Mouse (Mus musculus) hindbrain, embryonic 12.5 days (tissue): Measurements from ENCODE around the gene Csrp1. TPM values are rescaled to one million over a fixed set of nuclear protein-coding genes. Genes with fewer than 3 reads are reported as not detected.

Experiments
- ATAC-seq: fragments of 200-750 bp; cut with Nextera tagmentation; 2 replicates; pipeline ENCODE4 v1.8.0; 2017; ENCODE audit warnings: moderate TSS enrichment; ENCODE audit not compliant: low FRiP score
- H3K27ac ChIP-seq: fragments of 300-500 bp; sonication (generic); 2 replicates; pipeline ENCODE4 v1.5.1; 2016; ENCODE audit warnings: mild to moderate bottlenecking
- H3K27me3 ChIP-seq: fragments of 300-500 bp; sonication (generic); 2 replicates; pipeline ENCODE4 v1.6.1; 2016; ENCODE audit warnings: mild to moderate bottlenecking
- H3K36me3 ChIP-seq: fragments of 300-500 bp; sonication (generic); 2 replicates; pipeline ENCODE4 v1.6.1; 2016; ENCODE audit warnings: mild to moderate bottlenecking
- H3K4me1 ChIP-seq: fragments of 300-500 bp; sonication (generic); 2 replicates; pipeline ENCODE4 v1.6.1; 2016
- H3K4me2 ChIP-seq: fragments of 300-500 bp; sonication (generic); replicated peaks from 2 replicates; pipeline ENCODE4 v1.6.1; 2016; ENCODE audit warnings: mild to moderate bottlenecking
- H3K4me3 ChIP-seq: fragments of 300-500 bp; sonication (generic); 2 replicates; pipeline ENCODE4 v1.5.1; 2016; ENCODE audit warnings: mild to moderate bottlenecking
- H3K9ac ChIP-seq: fragments of 300-500 bp; sonication (generic); 2 replicates; pipeline ENCODE4 v1.6.1; 2016; ENCODE audit warnings: mild to moderate bottlenecking, moderate library complexity
- H3K9me3 ChIP-seq: fragments of 300-500 bp; sonication (generic); replicated peaks from 2 replicates; pipeline ENCODE4 v1.6.1; 2016; ENCODE audit warnings: mild to moderate bottlenecking
- WGBS: fragments of 180-500 bp; shearing (Covaris S2); methylation state at CpG from one replicate; pipeline ENCODE4 v1.1.7; 2016; 5-methylcytosine and 5-hydroxymethylcytosine counted together
- polyA plus RNA-seq: library from polyadenylated mRNA; unstranded; fragments of >200 nt; fragmentation: Nextera tagmentation; extraction: Ambion mirVana; gene quantifications from 2 replicates; pipeline ENCODE4 v1.2.1, GENCODE M21; 2016

The Csrp1 gene
- polyA plus RNA-seq, 1 experiment from 2014 or later: 47.7 TPM

DNA sequence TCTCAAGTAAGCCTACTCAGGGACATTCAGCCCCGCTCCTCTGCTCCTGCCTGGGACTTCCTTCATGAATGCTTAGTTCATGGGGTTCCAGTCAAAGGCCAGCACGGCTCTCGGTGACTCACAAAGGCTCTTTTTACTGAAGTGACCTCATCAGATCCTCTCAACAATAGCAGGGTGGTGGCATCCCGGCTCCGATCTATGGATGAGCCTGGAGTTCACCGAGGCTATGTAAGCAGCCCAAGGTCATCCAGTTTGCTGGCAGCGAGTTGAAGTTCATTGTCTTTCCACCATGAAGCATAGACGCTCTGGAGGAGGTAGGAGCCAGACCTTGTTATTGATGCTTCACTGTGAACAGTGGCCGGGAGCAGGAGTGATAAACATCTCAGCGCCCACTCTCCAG, 63.0 kb downstream of the Csrp1 start:
- H3K9me3 ChIP-seq: no peaks in the 10 kb centered on the region
- ATAC-seq: no peak
- no peaks in the 10 kb centered on the region for H3K36me3 ChIP-seq
- no peak overlapping the region for H3K4me2 ChIP-seq
- no peak overlapping the region for H3K9ac ChIP-seq
- 22% methylated on average over 10 of the region's 10 CpGs for WGBS
- H3K27ac ChIP-seq: no peak overlapping the region
- no peak overlapping the region for H3K4me3 ChIP-seq
- H3K4me1 ChIP-seq: peaks cover 28% of the 10 kb centered on the region
- H3K27me3 ChIP-seq: peaks cover 7% of the 10 kb centered on the region; the same call in 1 of the 2 replicates

DNA sequence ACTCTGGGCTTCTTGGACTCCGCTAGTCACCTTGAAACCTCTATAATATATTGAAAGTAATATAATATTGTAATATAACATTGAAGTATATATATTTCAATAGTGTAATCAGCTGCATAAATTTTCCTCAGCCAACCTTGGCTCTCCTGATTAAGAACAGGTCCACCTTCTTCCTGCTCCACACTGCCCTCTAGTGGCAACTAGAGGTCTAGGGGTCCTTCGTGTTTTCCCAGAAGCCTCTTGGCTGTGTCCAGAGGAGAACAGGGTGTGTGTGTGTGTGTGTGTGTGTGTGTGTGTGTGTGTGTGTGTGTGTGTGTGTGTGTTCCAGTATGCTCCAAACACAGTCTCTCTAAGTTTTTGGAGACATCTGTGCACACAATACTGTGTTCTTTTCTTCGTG, 67.9 kb downstream of the Csrp1 start:
- Histone ChIP-seq H3K9ac (no peak overlapping the region), H3K27ac (no peak overlapping the region), H3K4me1 (peaks cover 9% of the 10 kb centered on the region; the same call in 1 of the 2 replicates), H3K36me3 (no peaks in the 10 kb centered on the region), H3K9me3 (no peaks in the 10 kb centered on the region), H3K4me3 (no peak overlapping the region), H3K4me2 (no peak overlapping the region), H3K27me3 (peaks cover 13% of the 10 kb centered on the region; the same call in 1 of the 2 replicates)
- ATAC-seq: no peak
- WGBS: 52% methylated on average over 3 of the region's 3 CpGs

GRCm38 (mm10) chr1:135788708-135789107, 68.8 kb downstream of the Csrp1 start:
- no peak for ATAC-seq
- Histone ChIP-seq H3K4me1 (peaks cover 9% of the 10 kb centered on the region), H3K27me3 (peaks cover 21% of the 10 kb centered on the region), H3K36me3 (no peaks in the 10 kb centered on the region), H3K4me3 (no peak overlapping the region), H3K27ac (no peak overlapping the region), H3K9me3 (no peaks in the 10 kb centered on the region), H3K4me2 (no peak overlapping the region), H3K9ac (no peak overlapping the region)
- WGBS: 42% methylated on average over 10 of the region's 10 CpGs

- Histone ChIP-seq H3K9ac (no peak overlapping the region), H3K4me1 (peaks cover 20% of the 10 kb centered on the region), H3K9me3 (no peaks in the 10 kb centered on the region), H3K27me3 (peaks cover 23% of the 10 kb centered on the region), H3K4me3 (no peak overlapping the region), H3K4me2 (no peak overlapping the region), H3K36me3 (no peaks in the 10 kb centered on the region), H3K27ac (no peak overlapping the region)
- ATAC-seq: no peak
- 20% methylated on average over 5 of the region's 5 CpGs for WGBS
Observed at GRCm38 (mm10) chr1:135789815-135790214, 70.0 kb downstream of the Csrp1 start.

- H3K4me1 ChIP-seq: peaks cover 21% of the 10 kb centered on the region
- WGBS: 61% methylated on average over 13 of the region's 13 CpGs
- ATAC-seq: no peak
- H3K4me3 ChIP-seq: no peak overlapping the region
- H3K27me3 ChIP-seq: peaks cover 35% of the 10 kb centered on the region
- no peaks in the 10 kb centered on the region for H3K36me3 ChIP-seq
- no peak overlapping the region for H3K27ac ChIP-seq
- no peaks in the 10 kb centered on the region for H3K9me3 ChIP-seq
- no peak overlapping the region for H3K9ac ChIP-seq
- no peak overlapping the region for H3K4me2 ChIP-seq
Observed at GRCm38 (mm10) chr1:135792143-135792939, 72.5 kb downstream of the Csrp1 start.

- H3K9me3 ChIP-seq: no peaks in the 10 kb centered on the region
- peaks cover 20% of the 10 kb centered on the region for H3K4me1 ChIP-seq
- no peaks in the 10 kb centered on the region for H3K36me3 ChIP-seq
- 19% methylated on average over 27 of the region's 27 CpGs for WGBS
- peaks cover 35% of the 10 kb centered on the region for H3K27me3 ChIP-seq
- no peak overlapping the region for H3K27ac ChIP-seq
- H3K4me2 ChIP-seq: peak overlapping the region; percentile 42
- H3K4me3 ChIP-seq: 0 out of 2 replicates have a peak overlapping the region, but pooled peaks have one; percentile 4
- no peak for ATAC-seq
- no peak overlapping the region for H3K9ac ChIP-seq
Observed at GRCm38 (mm10) chr1:135793370-135794215, 73.7 kb downstream of the Csrp1 start.

DNA sequence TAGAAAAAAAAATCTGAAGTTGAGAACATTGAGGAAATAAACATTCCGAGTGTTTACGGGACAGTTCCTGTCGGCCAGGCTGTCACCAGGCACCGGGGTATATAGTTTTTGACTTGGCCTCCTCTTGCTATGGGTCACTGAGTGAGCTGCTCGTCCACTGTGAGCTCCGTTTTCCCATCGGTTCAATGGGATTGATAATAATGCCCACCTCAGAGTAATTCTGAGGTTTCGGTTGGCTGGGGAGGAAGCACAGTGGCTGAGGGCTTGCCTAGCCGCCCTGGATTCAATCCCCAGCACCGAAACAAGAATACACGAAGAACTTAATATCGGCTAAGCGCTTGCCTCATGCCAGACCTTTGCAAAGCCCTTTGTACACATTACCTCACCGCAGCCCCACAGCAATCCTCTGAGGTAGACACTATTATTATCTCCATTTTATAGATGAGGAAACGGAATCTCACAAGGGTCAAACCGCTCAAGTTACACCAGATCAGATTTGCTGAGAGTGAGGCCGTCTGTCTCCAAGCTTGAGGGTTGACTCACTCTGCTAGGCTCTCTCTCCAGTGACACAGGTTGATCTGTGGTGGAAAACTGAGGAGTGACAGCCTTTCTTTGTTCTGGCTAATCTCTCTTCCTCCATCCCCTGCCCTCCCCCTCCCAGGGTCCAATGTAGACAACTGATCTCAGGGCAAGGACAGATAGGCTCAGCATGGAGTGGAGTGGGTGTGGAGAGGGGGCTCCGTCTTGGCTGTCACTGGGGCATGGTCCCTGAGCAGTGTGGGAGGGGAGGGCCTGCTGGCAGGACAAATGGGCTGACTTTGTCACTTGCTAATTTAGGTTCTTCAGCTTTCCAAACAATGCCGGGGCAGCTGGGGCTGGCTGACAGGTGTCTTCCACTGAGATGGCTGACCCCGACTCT, 74.6 kb downstream of the Csrp1 start:
- H3K4me1 ChIP-seq: peaks cover 18% of the 10 kb centered on the region
- peak overlapping the region; percentile 42 for H3K4me2 ChIP-seq
- 39% methylated on average over 20 of the region's 20 CpGs for WGBS
- peaks cover 35% of the 10 kb centered on the region for H3K27me3 ChIP-seq
- H3K27ac ChIP-seq: no peak overlapping the region
- no peaks in the 10 kb centered on the region for H3K36me3 ChIP-seq
- no peak overlapping the region for H3K4me3 ChIP-seq
- no peak overlapping the region for H3K9ac ChIP-seq
- no peak; the same call in 1 of the 2 replicates for ATAC-seq
- H3K9me3 ChIP-seq: no peaks in the 10 kb centered on the region

- WGBS: 83% methylated on average over 1 of the region's 1 CpGs
Observed at GRCm38 (mm10) chr1:135798492-135798891, 78.6 kb downstream of the Csrp1 start.

DNA sequence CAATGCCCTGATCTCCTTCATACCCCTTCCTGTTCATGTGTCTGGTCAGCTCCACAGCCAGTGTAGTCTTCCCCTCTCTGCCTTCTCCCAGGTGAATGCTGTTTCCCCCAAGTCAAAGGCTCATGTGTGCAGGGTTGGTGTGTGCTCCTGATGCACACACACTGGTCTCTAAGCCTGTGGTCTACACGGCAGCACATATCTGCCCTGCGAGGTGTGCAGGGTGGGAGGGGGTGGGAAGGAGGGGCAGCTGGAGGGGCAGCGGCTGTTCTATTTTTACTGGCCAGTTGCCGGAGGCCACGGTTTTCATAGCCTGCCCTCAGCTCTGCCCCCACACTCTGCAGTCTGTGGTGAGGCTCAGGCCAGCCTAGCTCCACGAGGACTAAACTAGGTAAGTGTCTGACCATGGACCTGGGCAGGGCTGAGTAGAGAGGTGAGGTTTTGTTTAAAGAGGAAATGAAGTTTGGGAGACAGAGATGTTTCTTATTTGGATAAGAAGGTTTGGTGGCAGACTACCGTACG, 79.3 kb downstream of the Csrp1 start:
- H3K36me3 ChIP-seq: no peaks in the 10 kb centered on the region
- H3K4me2 ChIP-seq: no peak overlapping the region
- no peak overlapping the region for H3K27ac ChIP-seq
- peaks cover 19% of the 10 kb centered on the region for H3K27me3 ChIP-seq
- H3K4me1 ChIP-seq: peaks cover 22% of the 10 kb centered on the region
- no peaks in the 10 kb centered on the region for H3K9me3 ChIP-seq
- WGBS: 74% methylated on average over 8 of the region's 8 CpGs
- H3K4me3 ChIP-seq: no peak overlapping the region
- ATAC-seq: no peak
- H3K9ac ChIP-seq: no peak overlapping the region

More at GRCm38 (mm10) chr1:135798492-135798891, 78.6 kb downstream of the Csrp1 start:
- H3K4me1 ChIP-seq: peaks cover 29% of the 10 kb centered on the region
- H3K4me2 ChIP-seq: no peak overlapping the region
- H3K9ac ChIP-seq: no peak overlapping the region
- H3K9me3 ChIP-seq: no peaks in the 10 kb centered on the region
- ATAC-seq: no peak
- no peaks in the 10 kb centered on the region for H3K36me3 ChIP-seq
- H3K27me3 ChIP-seq: peaks cover 16% of the 10 kb centered on the region
- H3K27ac ChIP-seq: no peak overlapping the region
- no peak overlapping the region for H3K4me3 ChIP-seq

GRCm38 (mm10) chr1:135800192-135800950, 80.5 kb downstream of the Csrp1 start:
- ATAC-seq: peak; percentile 64
- peaks cover 13% of the 10 kb centered on the region for H3K27me3 ChIP-seq
- no peaks in the 10 kb centered on the region for H3K36me3 ChIP-seq
- H3K4me3 ChIP-seq: no peak overlapping the region
- no peak overlapping the region for H3K27ac ChIP-seq
- no peak overlapping the region for H3K4me2 ChIP-seq
- peaks cover 14% of the 10 kb centered on the region for H3K4me1 ChIP-seq
- 45% methylated on average over 8 of the region's 8 CpGs for WGBS
- H3K9me3 ChIP-seq: no peaks in the 10 kb centered on the region
- H3K9ac ChIP-seq: no peak overlapping the region
